Mouse (Mus musculus) small intestine, adult 2 months (tissue): Measurements from ENCODE around the gene Itgb5.

Experiments
- CTCF ChIP-seq: fragments of 200-500 bp; IDR thresholded peaks from 2 replicates; pipeline ENCODE4 v1.5.1; 2012; ENCODE audit warnings: low read depth, mild to moderate bottlenecking, control low read depth, inconsistent platforms, low read length, moderate library complexity, mixed read lengths; ENCODE audit not compliant: insufficient replicate concordance, insufficient read length; ENCODE audit errors: extremely low read depth
- POLR2A ChIP-seq: fragments of 200-500 bp; IDR thresholded peaks from 2 replicates; pipeline ENCODE4 v1.6.1; 2012; ENCODE audit warnings: low read depth, mild to moderate bottlenecking, control low read depth, inconsistent platforms, low read length, moderate library complexity

DNA sequence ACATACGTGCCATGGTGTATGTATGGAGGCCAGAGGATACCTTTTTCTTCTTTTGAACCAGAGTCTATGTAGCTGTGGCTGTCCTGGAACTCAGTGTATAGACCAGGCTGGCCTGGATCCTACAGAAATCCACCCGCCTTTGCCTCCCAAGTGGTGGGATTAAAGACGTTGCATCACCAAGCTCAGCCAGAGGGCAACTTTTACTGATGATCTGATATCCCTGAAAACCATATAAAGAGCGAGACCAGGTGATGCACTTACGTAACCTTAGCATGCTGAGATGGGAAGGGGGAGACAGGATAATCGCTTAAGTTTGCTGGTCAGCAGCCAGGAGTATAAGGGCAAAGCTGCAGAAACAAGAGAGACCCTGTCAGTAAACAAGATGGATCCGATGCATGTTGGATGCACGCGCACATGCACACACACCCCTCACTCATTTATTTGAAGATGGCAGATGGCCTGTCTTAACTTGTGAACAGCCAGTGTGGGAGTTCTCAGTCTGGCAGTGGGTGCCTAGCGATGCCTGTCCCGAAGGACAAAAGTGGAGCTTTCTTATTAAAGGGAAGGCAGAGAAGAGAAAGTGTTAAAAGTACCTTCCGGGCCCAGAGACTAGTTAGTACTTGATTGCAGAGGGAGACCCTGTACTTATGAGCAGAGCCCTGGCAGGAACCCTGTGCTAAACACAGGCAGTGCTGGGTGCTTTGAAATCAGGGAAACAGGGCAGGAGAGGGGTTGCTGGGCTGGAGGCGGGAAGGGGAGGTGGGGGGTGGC lies 41.7 kb downstream of the Itgb5 start:
- no peak for TF ChIP-seq CTCF
- no peak for TF ChIP-seq POLR2A
